Mouse (Mus musculus) heart, postnatal 4 days (tissue): ENCODE data around the gene Irgm2. TPM values are rescaled to one million over a fixed set of nuclear protein-coding genes. Genes with fewer than 3 reads are reported as not detected.

ENCODE experiments used
- DNase-seq: peaks from one replicate; pipeline ENCODE4 v3.0.0; 2021
- total RNA-seq, 2 experiments: library from RNA; stranded (reverse); gene quantifications; 2 replicates each; pipeline ENCODE4 v1.2.3; 2021

Irgm2 gene
- total RNA-seq, 2 experiments from 2014 or later = 4.4 to 4.8 TPM

DNA sequence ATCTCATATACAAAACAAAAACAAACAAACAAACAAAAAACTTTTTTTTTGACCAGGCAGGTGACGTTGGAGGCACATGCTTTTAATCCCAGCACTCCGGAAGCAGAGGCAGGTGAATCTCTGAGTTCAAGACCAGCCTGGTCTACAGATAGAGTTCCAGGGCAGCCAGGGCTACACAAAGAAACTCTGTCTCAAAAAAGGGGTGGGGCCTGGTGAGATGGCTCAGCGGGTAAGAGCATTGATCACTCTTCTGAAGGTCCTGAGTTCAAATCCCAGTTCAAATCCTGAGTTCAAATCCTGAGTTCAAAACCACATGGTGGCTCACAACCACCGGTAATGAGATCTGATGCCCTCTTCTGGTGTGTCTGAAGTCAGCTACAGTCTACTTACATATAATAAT is 62.4 kb downstream of the Irgm2 start:
- no peak for DNase-seq

DNA sequence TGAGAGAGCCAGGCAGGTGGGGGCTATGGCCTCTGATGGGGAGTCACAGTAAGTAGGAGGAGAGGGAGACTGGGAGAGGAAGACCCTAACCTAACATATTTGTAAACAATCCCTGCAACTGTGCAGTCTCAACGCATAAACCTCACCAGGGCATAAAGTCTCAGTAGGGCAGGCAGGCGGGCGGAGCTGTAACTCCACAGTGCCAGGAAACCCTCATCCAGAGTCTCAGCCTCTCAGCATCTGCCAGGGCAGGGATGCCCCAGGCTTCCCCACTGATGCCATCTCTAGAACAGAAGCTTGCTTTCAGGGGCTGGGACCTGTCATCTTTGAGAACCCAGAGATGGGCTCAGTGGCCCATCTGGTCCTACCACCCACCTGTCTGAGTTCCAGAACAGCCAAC is 62.9 kb downstream of the Irgm2 start:
- DNase-seq = no peak

DNA sequence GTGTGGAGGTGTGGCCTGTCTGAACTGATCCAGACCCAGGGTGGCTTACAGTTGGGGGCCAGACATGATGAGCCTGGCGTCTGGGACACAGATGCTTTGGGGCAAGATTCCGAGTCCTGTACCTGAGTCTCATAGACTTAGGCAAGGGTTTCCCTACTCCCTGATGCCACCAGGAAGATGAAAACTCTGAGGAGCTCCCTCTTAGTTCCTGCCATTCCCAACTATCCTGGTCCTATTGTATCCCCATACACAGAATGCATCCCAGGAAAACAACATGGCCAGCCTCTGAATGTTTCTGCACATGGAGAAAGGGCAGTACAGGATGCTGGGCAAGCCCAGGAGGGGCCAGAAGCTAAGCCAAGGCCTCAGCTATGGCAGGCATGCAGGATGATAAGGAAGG is 64.1 kb downstream of the Irgm2 start:
- no peak for DNase-seq

DNA sequence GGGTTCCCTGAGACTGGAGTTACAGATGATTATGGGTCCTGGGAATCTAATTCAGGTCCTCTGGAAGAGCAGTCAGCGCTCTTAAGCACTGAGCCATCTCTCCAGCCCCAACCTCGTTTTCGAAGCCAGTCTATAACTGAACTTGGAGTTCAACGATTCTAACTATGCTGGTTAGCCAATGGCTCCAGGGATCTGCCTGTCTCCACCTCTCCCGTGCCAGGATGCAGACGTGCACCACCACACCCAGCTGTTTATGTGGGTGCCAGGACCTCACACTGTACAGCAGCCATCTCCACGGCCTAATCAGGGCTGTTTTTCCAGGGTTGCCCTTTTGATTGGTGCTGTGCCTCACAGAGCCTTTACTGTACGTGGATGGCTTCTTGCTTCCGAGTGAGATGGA is 65.1 kb downstream of the Irgm2 start:
- DNase-seq = no peak

DNA sequence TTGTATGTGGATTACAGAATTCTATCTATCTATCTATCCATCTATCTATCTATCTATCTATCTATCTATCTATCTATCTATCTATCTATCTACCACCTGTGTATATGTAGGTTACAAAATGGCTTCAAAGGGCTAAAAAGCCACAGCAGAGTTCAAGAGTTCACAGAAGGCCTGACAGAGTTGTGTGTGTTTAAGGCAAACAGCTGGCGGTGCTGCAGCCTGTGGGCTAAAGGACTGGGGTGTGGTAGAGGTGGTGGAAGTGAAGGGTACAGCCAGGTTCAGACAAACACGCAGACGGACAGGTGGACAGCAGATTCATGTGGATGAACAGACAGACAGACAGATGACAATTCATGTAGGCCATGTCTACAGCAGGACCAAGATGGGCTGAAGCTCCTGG is 68.9 kb downstream of the Irgm2 start:
- no peak for DNase-seq

Other genes with a start within 250 kb of the Irgm2 start
- 10 to 100 TPM; 69.6 to 69.9 TPM for gene Larp1, start 190.6 kb upstream of the Irgm2 start, total RNA-seq
- gene Gm12248, start 106.5 kb upstream of the Irgm2 start, total RNA-seq = not detected
- gene Cnot8, start 95.5 kb upstream of the Irgm2 start, total RNA-seq = 10 to 100 TPM; 41.8 to 43.0 TPM
- gene Gemin5, start 31.1 kb upstream of the Irgm2 start, total RNA-seq = 10 to 100 TPM; 12.3 to 13.1 TPM
- gene Mrpl22, start 28.0 kb upstream of the Irgm2 start, total RNA-seq = 10 to 100 TPM; 50.1 to 54.3 TPM
- gene Igtp, start 62 bp upstream of the Irgm2 start, total RNA-seq = 1 to 10 TPM; 4.8 to 4.9 TPM
- not detected for gene 4930438A08Rik, start 75.2 kb downstream of the Irgm2 start, total RNA-seq
- gene Zfp692, start 107.5 kb downstream of the Irgm2 start, total RNA-seq = 1 to 10 TPM; 4.2 to 6.6 TPM
- gene Zfp672, start 130.7 kb downstream of the Irgm2 start, total RNA-seq = 10 to 100 TPM; 37.5 to 44.2 TPM
- gene Sh3bp5l, start 131.1 kb downstream of the Irgm2 start, total RNA-seq = 10 to 100 TPM; 38.5 to 51.5 TPM
- gene Lypd8, start 179.4 kb downstream of the Irgm2 start, total RNA-seq = not detected
- gene 1810065E05Rik, start 221.5 kb downstream of the Irgm2 start, total RNA-seq = not detected
- gene Gm12253, start 232.9 kb downstream of the Irgm2 start, total RNA-seq = not detected